Mouse (Mus musculus) gastrocnemius, adult 8-10 months (tissue): ENCODE data around the gene Ddx23. TPM values are rescaled to one million over a fixed set of nuclear protein-coding genes. Genes with fewer than 3 reads are reported as not detected.

ENCODE experiments used
- DNase-seq, 2 experiments: peaks; one replicate each; pipeline ENCODE4 v3.0.0; 2022; ENCODE audit warnings: low spot score in 2 of 2
- total RNA-seq, 4 experiments: library from RNA; stranded (reverse); gene quantifications; 2 replicates each; pipeline ENCODE4 v1.2.4; 2022

The Ddx23 gene
- total RNA-seq, 4 experiments from 2014 or later: 54.0 to 72.3 (median 63.4) TPM

- DNase-seq: no peak
These were observed 12.4 kb upstream of the Ddx23 start for GRCm38 (mm10) chr15:98674994-98675545.

DNA sequence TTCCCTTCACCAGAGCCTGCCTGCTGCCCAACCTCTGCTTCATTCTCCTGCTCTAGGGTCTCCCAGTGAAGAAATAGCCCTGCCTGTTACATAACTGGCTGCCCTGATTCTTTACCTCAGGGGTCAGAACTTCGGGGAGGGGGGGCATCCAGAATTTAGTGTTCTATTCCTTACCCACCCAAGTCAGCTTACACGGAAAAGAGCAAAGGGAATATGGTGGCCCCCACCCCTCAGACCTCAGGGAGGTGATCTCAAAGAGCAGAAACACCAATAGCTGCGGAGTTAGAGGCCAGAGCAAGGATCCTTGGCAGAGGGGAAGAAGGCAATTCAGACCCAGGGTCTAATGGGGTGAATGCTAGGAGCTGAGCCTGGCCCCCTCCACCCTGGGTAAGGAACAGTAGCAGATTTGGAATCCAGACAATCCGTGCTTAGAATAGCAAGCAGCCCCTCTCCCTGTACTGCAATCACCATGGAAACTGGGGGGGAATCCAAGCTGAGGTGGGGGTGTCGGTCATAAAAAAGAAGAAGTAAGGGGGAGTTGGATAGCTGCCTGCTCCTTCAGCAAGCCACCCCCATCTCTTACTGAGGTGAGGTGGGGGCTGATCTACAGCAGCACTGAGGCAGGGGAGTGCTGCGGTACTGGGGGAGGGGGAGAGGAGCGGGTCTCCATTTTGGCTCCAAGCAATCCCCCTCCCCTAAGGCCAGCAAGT, 11.7 kb upstream of the Ddx23 start:
- no peak for DNase-seq

DNA sequence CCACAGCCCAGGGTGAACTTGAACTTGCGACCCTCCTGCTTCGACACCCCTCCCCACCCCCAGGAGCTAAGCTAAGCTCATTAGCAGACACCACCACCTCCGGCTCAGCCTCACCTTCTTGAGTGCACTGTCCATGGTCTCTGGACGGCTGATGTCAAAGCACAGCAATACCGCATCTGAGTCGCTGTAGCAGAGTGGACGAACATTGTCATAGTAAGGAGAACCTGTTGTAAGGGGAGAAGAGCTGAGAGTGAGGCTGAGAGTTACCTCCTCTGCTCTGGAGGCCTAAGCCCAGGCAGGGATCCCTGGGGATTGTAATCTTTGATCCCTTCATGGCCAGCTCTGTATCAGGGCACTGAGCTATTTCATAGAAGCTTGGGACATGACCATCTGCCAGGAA, 11.0 kb upstream of the Ddx23 start:
- DNase-seq: no peak

- DNase-seq: no peak
These were observed 9.9 kb upstream of the Ddx23 start for GRCm38 (mm10) chr15:98672592-98672991.

- DNase-seq: no peak
These were observed 1.6 kb upstream of the Ddx23 start for GRCm38 (mm10) chr15:98664042-98664907.

DNA sequence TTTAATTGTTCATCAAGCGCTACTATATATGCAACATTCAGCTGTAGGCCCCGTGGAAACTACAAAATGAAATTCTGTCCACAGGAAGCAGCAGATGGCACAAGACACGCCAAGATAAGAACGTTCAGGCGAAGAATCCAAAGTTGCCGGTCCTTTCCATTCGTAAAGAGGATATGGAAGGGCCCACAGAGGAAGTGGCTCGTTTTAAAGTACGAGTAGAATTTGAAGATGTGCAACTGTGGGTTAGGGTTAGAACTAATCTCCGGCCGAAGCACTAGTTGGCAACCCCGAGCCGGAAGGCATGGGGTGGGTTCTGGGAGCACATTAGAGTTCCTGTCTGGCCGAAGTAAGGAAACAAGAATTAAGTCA, 512 bp downstream of the Ddx23 start:
- DNase-seq: no peak

GRCm38 (mm10) chr15:98656982-98657751, 5.5 kb downstream of the Ddx23 start:
- no peak for DNase-seq

DNA sequence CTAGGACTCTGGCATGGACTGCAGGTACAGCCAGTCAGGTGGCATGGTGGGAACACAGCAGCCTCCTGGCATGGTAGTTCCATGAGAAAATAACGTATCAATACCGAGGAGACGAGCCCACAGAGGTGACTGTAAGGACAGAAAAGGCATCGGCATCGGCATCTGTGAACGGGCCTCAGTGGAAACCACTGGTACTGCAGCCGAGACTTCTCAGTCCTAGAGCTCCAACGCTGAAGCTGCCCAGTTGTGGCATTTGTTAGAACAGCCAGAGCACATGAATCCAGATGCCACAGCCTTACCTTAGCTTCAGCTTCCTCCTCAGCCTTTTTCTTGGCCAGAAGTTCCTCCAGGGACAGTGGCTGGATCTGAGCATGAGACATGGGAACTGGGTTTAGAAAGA, 10.5 kb downstream of the Ddx23 start:
- DNase-seq: no peak

DNA sequence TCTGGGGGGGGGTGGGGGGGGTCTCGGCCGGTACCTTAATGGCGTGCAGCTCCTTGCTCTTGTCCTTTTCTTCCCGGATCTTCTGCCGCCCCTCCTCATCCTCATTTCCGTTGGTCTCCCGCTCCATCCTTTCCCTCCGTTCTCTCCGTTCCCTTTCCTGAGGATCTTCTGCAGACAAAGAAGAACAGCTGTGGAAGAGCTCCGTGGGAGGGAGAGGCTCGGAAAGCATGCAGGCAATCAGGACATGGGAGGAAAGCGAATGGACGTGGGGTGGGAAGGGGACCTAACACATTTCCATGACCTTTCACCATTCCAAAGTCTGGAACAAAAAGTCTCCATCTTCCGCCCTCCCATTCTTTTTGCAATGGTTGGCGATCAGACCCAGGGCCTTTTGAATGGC, 11.3 kb downstream of the Ddx23 start:
- DNase-seq: no peak

DNA sequence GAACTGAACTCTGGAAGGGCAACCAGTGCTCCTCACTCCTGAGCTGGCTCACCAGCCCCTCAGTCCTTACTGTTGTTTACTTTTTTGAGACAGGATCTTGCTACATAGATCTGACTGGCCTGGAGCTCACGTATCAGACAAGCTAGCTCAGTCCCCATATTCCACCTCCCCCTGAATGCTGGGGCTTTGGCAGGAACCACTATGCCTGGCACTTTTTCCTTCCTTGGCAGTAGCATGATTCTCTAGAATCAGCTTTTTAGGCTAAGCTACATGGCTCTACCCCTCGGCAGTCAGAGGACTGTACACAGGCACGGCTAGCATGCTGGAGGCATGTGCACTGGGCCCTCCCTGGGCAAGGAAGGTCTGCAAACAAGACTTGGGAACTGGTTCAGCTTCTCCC, 14.6 kb downstream of the Ddx23 start:
- no peak for DNase-seq

DNA sequence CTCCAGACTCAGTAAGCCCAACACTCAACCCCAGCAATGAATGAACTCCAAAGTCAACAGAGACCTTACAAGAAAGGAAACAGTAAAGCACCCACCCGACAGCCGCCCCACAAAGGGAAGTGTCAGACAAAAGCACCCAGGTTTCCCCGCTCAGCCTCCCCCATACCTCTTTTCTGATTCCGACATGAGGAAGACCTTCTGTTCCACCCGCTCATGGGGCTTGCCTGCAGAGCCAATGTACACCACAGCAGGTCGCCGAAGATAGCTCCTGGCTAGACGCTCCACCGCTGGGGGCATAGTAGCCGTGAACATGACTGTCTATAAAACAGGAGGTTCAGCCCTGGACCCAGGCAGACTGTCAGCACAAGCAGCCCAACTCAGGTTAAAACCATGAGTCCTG, 15.4 kb downstream of the Ddx23 start:
- no peak for DNase-seq

GRCm38 (mm10) chr15:98646737-98647136, 16.0 kb downstream of the Ddx23 start:
- DNase-seq: no peak

DNA sequence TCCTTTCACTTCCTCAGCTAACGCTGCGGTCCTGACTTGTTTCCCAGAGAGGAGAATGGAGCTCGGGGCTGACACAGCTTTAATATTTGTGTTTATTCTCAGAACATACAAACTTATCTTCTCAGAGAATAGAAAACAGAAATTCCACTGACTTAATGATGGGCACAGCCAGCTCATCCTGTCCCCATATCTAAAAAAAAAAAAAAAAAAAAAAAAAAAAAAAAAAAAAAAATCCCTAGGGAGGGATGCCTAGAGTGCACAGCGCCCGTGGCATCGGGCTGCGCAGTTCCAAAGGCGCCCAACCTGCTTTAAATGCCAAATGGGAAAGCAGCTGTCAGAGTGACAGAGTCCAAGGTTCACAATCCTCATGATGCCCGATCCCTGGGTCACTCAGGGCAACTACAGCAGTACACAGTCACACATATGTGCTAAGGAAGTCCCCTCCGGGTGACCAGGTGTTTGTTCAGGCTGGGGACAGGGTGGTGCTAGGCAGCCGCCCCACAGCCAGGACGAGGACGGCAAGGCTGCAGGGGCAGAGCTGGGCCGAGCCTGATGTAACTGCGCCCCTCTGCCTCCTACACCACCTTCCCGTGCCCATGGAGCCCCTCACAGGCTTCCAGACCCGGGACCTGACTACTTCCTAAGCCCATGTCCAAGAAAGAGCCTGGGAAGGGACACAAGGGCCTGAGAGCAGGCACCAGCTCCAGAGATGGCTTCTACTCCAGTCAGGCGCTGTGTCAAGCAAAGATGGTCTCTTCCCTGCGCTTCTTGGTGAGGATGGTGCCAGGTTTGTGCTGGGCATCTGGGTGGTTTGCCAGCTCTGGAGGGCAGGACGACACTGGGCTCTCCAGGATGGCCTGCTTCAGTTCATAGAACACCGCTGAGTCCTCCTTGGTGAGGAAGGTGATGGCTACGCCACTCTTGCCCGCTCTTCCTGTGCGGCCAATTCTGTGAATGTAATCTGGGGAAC, 17.4 kb downstream of the Ddx23 start:
- DNase-seq: no peak

GRCm38 (mm10) chr15:98644406-98644805, 18.3 kb downstream of the Ddx23 start:
- no peak for DNase-seq

DNA sequence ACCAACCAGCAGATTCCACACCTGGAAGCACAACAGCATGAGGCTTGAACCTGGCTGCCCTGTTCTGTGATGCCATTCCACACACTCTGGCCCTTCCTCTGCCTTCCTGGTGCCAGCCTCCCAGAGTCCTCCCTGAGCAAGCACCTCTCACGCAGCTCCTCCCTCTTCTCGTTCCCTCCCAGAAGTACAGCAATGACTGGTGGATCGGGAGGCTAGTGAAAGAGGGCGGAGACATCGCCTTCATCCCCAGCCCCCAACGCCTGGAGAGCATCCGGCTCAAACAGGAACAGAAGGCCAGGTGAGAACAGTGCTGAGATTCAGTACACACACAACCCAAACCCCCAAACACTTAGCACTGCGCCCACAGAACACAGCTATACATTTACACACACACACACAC, 22.5 kb downstream of the Ddx23 start:
- DNase-seq: no peak

GRCm38 (mm10) chr15:98637155-98637554, 25.5 kb downstream of the Ddx23 start:
- no peak for DNase-seq

DNA sequence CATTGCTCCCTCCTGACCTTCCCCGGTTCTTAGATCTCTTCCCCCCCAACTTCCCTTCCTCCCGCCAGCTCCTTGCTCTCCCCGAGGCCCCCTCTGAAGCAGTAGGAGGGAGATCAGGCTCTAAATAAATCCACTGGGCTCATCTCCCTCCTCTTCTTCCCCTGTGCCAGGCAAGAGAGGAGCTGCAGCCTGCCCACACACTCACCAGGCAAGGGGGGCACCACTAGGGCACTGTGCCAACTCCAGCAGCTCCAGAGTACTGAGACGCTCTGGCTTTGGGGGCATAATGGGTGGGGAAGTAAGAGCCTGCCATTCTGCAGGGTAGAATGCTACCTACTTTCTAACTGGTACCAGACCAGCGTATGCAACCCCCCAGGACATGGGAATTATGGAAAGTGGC, 26.2 kb downstream of the Ddx23 start:
- no peak for DNase-seq

DNA sequence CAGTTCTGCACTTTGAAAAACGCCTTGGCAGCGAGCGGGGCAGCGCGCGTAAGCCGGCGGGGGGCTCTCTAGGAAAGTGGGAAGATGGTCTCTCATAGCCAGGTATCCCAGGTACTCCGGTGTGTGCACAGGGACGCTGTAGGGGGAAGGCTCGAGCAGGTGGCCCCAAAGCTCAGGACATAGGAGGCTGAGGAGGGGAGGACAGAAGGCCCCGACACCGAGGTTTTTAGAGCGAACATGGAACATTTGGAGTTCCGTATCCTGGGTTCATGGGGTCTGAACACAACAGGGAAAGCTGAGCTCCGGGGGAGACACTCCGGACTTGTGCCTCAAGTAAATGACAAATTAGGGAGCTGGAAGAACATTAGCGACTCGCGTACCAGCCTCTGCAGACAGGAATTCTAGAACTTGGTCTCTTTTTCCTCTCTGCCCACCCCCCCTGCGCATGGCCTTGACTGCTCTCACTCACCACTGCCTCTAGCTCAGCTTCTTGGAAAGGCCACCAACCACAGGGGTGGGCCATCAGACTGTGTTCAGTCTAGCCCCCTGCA, 27.3 kb downstream of the Ddx23 start:
- DNase-seq: no peak

DNA sequence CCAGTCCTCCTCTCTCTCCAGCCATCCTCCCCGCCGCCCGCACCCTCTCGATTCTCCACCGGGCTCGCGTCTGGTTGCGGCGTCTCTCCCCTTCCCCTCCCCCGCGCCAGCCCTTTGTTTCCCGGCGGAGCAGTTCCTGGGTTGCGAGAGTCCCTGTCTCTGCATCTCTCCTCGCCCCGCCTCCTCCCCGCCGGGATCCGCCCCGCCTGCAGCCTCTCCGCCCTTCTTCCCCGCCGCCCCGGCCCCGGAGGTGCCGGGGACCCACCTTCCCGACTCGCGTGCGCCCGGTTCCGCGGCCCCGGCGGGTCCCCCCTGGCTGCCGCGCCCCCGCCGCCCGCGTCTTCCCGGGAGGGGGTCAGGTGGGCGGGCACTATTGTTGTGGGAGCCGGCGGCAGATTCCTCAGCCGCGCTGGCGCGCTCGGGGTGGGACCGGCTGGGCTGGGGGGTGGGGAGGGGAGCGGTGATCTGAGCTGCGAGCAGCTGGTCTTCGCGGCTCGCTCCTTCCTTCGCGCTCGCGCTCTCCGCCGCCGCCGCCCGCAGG, 28.1 kb downstream of the Ddx23 start:
- DNase-seq: peak in 1 of 2 experiments; percentile 49
